Mouse (Mus musculus) left cerebral cortex, postnatal 25 days (tissue): ENCODE measurements around the gene Cabp2. TPM values are rescaled to one million over a fixed set of nuclear protein-coding genes. Genes with fewer than 3 reads are reported as not detected.

Experiments used
- DNase-seq, 2 experiments: peaks; one replicate each; pipeline ENCODE4 v3.0.0; 2022; ENCODE audit warnings: low spot score in 2 of 2, mixed read lengths in 1 of 2
- intact Hi-C: fragments of 180-260 bp; cut with DNase I; formaldehyde crosslinking; loops from one replicate; pipeline ENCODE4 v1.15.1; 2025
- total RNA-seq, 2 experiments: library from RNA; stranded (reverse); gene quantifications; 2 replicates each; pipeline ENCODE4 v1.2.3; 2021

Cabp2 gene
- total RNA-seq, 2 experiments from 2014 or later = not detected

GRCm38 (mm10) chr19:4096642-4097440 lies 15.5 kb downstream of the Cabp2 start, which contains the start of gene Cdk2ap2:
TSS of gene Cdk2ap2 (plus strand) at chr19:4097182.
- intact Hi-C loops = loop anchor here (2.0 to 5.0 kb wide), 2 partner anchors 50 to 130 kb away; partner anchors contain the start of gene Gstp2
- peak; percentile 100 for DNase-seq

GRCm38 (mm10) chr19:4097441-4097825 lies 16.1 kb downstream of the Cabp2 start:
- DNase-seq = peak in 1 of 2 experiments; percentile 74
- intact Hi-C loops = loop anchor here (2.0 to 5.0 kb wide), 2 partner anchors 51 to 130 kb away; partner anchors contain the start of gene Gstp2

- intact Hi-C loops = loop anchor here (5.0 kb wide), 1 partner anchor 129 kb away; no protein-coding TSS in a partner anchor
- DNase-seq = no peak
Observed at GRCm38 (mm10) chr19:4098426-4098825, 17.0 kb downstream of the Cabp2 start.

- intact Hi-C loops = loop anchor here (5.0 kb wide), 1 partner anchor 128 kb away; no protein-coding TSS in a partner anchor
- DNase-seq = peak; percentile 90 to 93
Observed at GRCm38 (mm10) chr19:4099056-4099455, 17.7 kb downstream of the Cabp2 start.

GRCm38 (mm10) chr19:4099837-4100717 lies 18.7 kb downstream of the Cabp2 start, which contains the start of gene Pitpnm1:
TSS of gene Pitpnm1 (plus strand) at chr19:4099998.
- intact Hi-C loops = loop anchor here (5.0 kb wide), 1 partner anchor 127 kb away; no protein-coding TSS in a partner anchor
- peak; percentile 53 to 55 for DNase-seq

- DNase-seq = peak; percentile 74 to 82
- intact Hi-C loops = no loop called here
Observed at GRCm38 (mm10) chr19:4100718-4101261, 19.4 kb downstream of the Cabp2 start.

- intact Hi-C loops = no loop called here
Observed at GRCm38 (mm10) chr19:4101466-4101865, 20.1 kb downstream of the Cabp2 start.

GRCm38 (mm10) chr19:4102049-4102448 lies 20.7 kb downstream of the Cabp2 start:
- intact Hi-C loops = no loop called here
- no peak for DNase-seq

More at GRCm38 (mm10) chr19:4101466-4101865, 20.1 kb downstream of the Cabp2 start:
- DNase-seq = no peak

- intact Hi-C loops = no loop called here
Observed at GRCm38 (mm10) chr19:4102626-4103025, 21.2 kb downstream of the Cabp2 start.

GRCm38 (mm10) chr19:4103294-4103693 lies 21.9 kb downstream of the Cabp2 start:
- intact Hi-C loops = no loop called here
- DNase-seq = no peak

More at GRCm38 (mm10) chr19:4102626-4103025, 21.2 kb downstream of the Cabp2 start:
- DNase-seq = no peak

- intact Hi-C loops = no loop called here
Observed at GRCm38 (mm10) chr19:4103792-4104191, 22.4 kb downstream of the Cabp2 start.

GRCm38 (mm10) chr19:4104675-4105194 lies 23.4 kb downstream of the Cabp2 start:
- no peak for DNase-seq
- intact Hi-C loops = no loop called here

More at GRCm38 (mm10) chr19:4103792-4104191, 22.4 kb downstream of the Cabp2 start:
- DNase-seq = no peak

GRCm38 (mm10) chr19:4106654-4107053 lies 25.3 kb downstream of the Cabp2 start:
- intact Hi-C loops = no loop called here
- DNase-seq = no peak

GRCm38 (mm10) chr19:4108535-4108934 lies 27.2 kb downstream of the Cabp2 start:
- intact Hi-C loops = no loop called here
- DNase-seq = no peak

- intact Hi-C loops = no loop called here
- DNase-seq = no peak
Observed at GRCm38 (mm10) chr19:4112063-4112960, 30.9 kb downstream of the Cabp2 start.

- peak; percentile 61 to 90 for DNase-seq
- intact Hi-C loops = no loop called here
Observed at GRCm38 (mm10) chr19:4113186-4113805, 31.9 kb downstream of the Cabp2 start.

- intact Hi-C loops = no loop called here
- DNase-seq = no peak
Observed at GRCm38 (mm10) chr19:4113806-4114230, 32.4 kb downstream of the Cabp2 start.

GRCm38 (mm10) chr19:4114551-4114950 lies 33.2 kb downstream of the Cabp2 start:
- DNase-seq = no peak
- intact Hi-C loops = no loop called here
